Mouse (Mus musculus): ENCODE measurements around the gene Gpn1.

Gpn1 gene

GRCm38 (mm10) chr5:31559401-31559800 is 64.9 kb downstream of the Gpn1 start:
- no peak for DNase-seq (ENCODE audit: low read depth, low spot score)

- DNase-seq (ENCODE audit: low read depth, low spot score): no peak
Observed at GRCm38 (mm10) chr5:31560352-31560751, 65.8 kb downstream of the Gpn1 start.

- no peak for DNase-seq (ENCODE audit: low read depth, low spot score)
Observed at GRCm38 (mm10) chr5:31562036-31562666, 67.6 kb downstream of the Gpn1 start.

Data from brain, embryonic 18.5 days (tissue).